Mouse (Mus musculus) E14TG2a.4 (cell line): ENCODE results near the gene Pgam5.

Experiments used
- CTCF ChIP-seq: conservative IDR thresholded peaks from 2 replicates; pipeline ENCODE4 v1.5.1; 2014; ENCODE audit warnings: low read length
- NANOG ChIP-seq: IDR thresholded peaks from 2 replicates; pipeline ENCODE4 v1.6.1; 2014; ENCODE audit warnings: borderline replicate concordance, low read length, mixed read lengths
- POU5F1 ChIP-seq: IDR thresholded peaks from 2 replicates; pipeline ENCODE4 v1.6.1; 2014; ENCODE audit warnings: low read length, borderline replicate concordance

DNA sequence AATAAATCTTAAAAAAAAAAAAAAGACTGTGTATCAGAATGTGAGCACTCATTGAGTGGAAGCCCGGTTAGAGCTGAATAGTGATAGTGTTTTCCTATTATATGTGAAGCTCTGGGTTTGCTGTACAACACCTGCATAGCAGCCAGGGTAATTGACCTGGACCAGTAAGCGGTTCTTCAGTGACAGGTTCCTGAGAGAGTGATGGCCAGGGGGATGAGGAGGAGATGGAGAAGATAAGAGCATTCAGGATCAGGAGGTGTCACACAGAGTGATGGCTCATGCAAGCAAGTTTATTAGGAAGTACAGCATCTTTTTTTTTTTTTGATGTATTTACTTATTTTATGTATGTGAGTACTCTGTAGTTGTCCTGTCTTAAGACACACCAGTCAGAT, 17.4 kb upstream of the Pgam5 start:
- no peak for TF ChIP-seq CTCF
- no peak for TF ChIP-seq NANOG
- no peak for TF ChIP-seq POU5F1
